Mouse (Mus musculus) forebrain, embryonic 10.5 days (tissue): ENCODE data around the gene Minar1. TPM values are rescaled to one million over a fixed set of nuclear protein-coding genes. Genes with fewer than 3 reads are reported as not detected.

Experiments used
- DNase-seq: peaks from one replicate; pipeline ENCODE4 v3.0.0-alpha.2; 2017; ENCODE audit warnings: low spot score; ENCODE audit errors: extremely low spot score
- H3K27ac ChIP-seq: fragments of 300-500 bp; sonication (generic); 2 replicates; pipeline ENCODE4 v1.5.1; 2016; ENCODE audit warnings: mild to moderate bottlenecking
- H3K27me3 ChIP-seq: fragments of 300-500 bp; sonication (generic); 2 replicates; pipeline ENCODE4 v1.6.1; 2016; ENCODE audit warnings: mild to moderate bottlenecking; ENCODE audit not compliant: poor library complexity, severe bottlenecking
- H3K36me3 ChIP-seq: fragments of 300-500 bp; sonication (generic); replicated peaks from 2 replicates; pipeline ENCODE4 v1.6.1; 2016; ENCODE audit warnings: mild to moderate bottlenecking, moderate library complexity
- H3K4me1 ChIP-seq: fragments of 300-500 bp; sonication (generic); 2 replicates; pipeline ENCODE4 v1.6.1; 2016
- H3K4me3 ChIP-seq: fragments of 300-500 bp; sonication (generic); 2 replicates; pipeline ENCODE4 v1.5.1; 2016; ENCODE audit warnings: mild to moderate bottlenecking, moderate library complexity
- H3K9me3 ChIP-seq: fragments of 300-500 bp; sonication (generic); 2 replicates; pipeline ENCODE4 v1.6.1; 2016; ENCODE audit warnings: mild to moderate bottlenecking, moderate library complexity
- WGBS: fragments of 180-500 bp; shearing (Covaris S2); methylation state at CpG from one replicate; pipeline ENCODE4 v1.1.7; 2016; 5-methylcytosine and 5-hydroxymethylcytosine counted together
- polyA plus RNA-seq: library from polyadenylated mRNA; unstranded; fragments of >200 nt; fragmentation: Nextera tagmentation; extraction: Ambion mirVana; gene quantifications from 2 replicates; pipeline ENCODE4 v1.2.1, GENCODE M21; 2016

The Minar1 gene
- polyA plus RNA-seq, 1 experiment from 2014 or later = 0.20 TPM

- H3K27ac ChIP-seq = no peak overlapping the region
- no peak overlapping the region for H3K4me3 ChIP-seq
- DNase-seq = no peak
- no peaks in the 10 kb centered on the region for H3K36me3 ChIP-seq
- WGBS = 91% methylated on average over 7 of the region's 7 CpGs
- no peaks in the 10 kb centered on the region for H3K4me1 ChIP-seq
- no peaks in the 10 kb centered on the region for H3K27me3 ChIP-seq
- no peaks in the 10 kb centered on the region for H3K9me3 ChIP-seq
Measured at GRCm38 (mm10) chr9:89600677-89601076, 22.2 kb downstream of the Minar1 start.

GRCm38 (mm10) chr9:89597071-89597470 is 25.9 kb downstream of the Minar1 start:
- no peaks in the 10 kb centered on the region for H3K27me3 ChIP-seq
- no peak for DNase-seq
- H3K4me1 ChIP-seq = no peaks in the 10 kb centered on the region
- WGBS = 81% methylated on average over 3 of the region's 3 CpGs
- no peaks in the 10 kb centered on the region for H3K36me3 ChIP-seq
- no peak overlapping the region for H3K27ac ChIP-seq
- H3K9me3 ChIP-seq = no peaks in the 10 kb centered on the region
- H3K4me3 ChIP-seq = no peak overlapping the region

- WGBS = 94% methylated on average over 5 of the region's 5 CpGs
- DNase-seq = no peak
- Histone ChIP-seq H3K9me3 (no peaks in the 10 kb centered on the region), H3K4me1 (no peaks in the 10 kb centered on the region), H3K27me3 (no peaks in the 10 kb centered on the region), H3K27ac (no peak overlapping the region), H3K4me3 (no peak overlapping the region), H3K36me3 (no peaks in the 10 kb centered on the region)
Measured at GRCm38 (mm10) chr9:89596392-89596791, 26.5 kb downstream of the Minar1 start.

DNA sequence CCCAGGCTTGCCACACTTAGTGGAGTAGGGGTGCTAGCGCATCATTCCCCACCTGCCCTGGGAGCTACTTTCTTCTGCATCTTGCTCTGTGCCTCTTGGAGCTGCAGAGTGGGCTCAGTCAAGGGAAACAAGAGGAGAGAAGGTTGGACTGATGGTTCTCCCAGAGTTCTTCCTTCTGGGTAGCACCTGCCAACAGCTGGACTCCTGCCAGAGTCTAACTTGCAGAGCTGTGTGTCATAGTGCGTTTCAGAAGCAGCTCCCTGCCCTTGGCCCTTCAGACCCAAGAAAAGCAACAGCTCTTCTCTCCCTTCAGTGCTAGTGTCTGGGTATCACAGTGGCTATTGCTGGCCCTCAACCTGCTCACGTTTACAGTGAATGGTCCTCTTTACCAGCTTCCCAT is 30.5 kb downstream of the Minar1 start:
- Histone ChIP-seq H3K4me3 (no peak overlapping the region), H3K9me3 (no peaks in the 10 kb centered on the region), H3K4me1 (no peaks in the 10 kb centered on the region), H3K27ac (no peak overlapping the region), H3K36me3 (no peaks in the 10 kb centered on the region), H3K27me3 (no peaks in the 10 kb centered on the region)
- 88% methylated on average over 3 of the region's 3 CpGs for WGBS
- DNase-seq = no peak

DNA sequence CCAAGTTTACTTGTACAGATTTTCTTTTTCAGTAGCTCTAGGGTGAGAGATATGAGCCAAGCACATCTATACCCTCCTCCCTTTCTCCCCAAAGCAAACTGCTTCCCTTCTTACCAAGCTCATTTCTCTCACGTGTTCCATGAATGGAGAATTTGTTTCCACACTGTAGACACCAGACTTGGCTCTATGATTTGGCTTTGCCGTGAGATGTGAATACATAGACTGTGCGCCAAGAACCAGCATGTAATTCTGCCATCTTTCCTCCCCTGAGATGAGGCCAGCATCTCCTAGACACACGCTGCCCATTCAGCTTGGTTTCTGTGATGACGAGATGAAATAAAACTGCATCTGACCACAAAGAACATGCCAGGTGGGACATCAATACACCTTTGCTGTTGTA is 44.5 kb downstream of the Minar1 start:
- Histone ChIP-seq H3K27ac (no peak overlapping the region), H3K36me3 (no peaks in the 10 kb centered on the region), H3K4me1 (no peaks in the 10 kb centered on the region), H3K27me3 (no peaks in the 10 kb centered on the region), H3K4me3 (no peak overlapping the region), H3K9me3 (no peaks in the 10 kb centered on the region)
- no peak for DNase-seq
- 96% methylated on average over 5 of the region's 5 CpGs for WGBS

DNA sequence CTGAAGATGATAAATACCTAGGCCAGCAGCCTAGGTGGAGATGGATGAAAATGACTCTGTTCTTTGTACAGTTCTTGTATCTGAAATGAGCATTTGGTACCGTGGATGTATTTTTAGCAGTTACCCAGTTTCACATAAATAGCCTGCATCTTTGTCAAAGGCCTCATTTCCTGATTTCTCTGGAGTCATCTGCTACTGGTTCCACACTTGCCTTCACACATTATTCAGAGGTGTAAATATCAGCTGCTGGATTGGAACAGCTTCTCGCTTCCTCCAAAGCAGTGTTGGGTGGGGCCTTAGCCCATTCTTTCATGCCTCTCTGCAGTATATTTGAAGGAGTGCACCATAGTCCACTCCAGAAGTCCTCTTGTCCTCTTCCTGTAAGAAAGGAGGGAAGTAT is 70.3 kb downstream of the Minar1 start:
- Histone ChIP-seq H3K27me3 (no peaks in the 10 kb centered on the region), H3K27ac (no peak overlapping the region), H3K36me3 (no peaks in the 10 kb centered on the region), H3K4me3 (no peak overlapping the region), H3K9me3 (peaks cover 4% of the 10 kb centered on the region; the same call in 1 of the 2 replicates), H3K4me1 (no peaks in the 10 kb centered on the region)
- no peak for DNase-seq
- 85% methylated on average over 2 of the region's 2 CpGs for WGBS

Other genes starting within 250 kb of the Minar1 start
- gene Tmed3, start 81.9 kb upstream of the Minar1 start, polyA plus RNA-seq = 45.3 and 45.4 TPM in 2 replicates
- gene Ankrd34c, start 115.3 kb upstream of the Minar1 start, polyA plus RNA-seq = not detected in 2 replicates